Mouse (Mus musculus) heart, embryonic 10.5 days (tissue): ENCODE results near the gene Cep19. TPM values are rescaled to one million over a fixed set of nuclear protein-coding genes. Genes with fewer than 3 reads are reported as not detected.
"Not testable (repeated sequence)": the region's sequence is repeated elsewhere in the genome, so short reads cannot be mapped to it uniquely, and the experiment has no call there.

Experiments
- DNase-seq: peaks from one replicate; pipeline ENCODE4 v3.0.0-alpha.2; 2017; ENCODE audit warnings: low spot score
- H3K27ac ChIP-seq: fragments of 300-500 bp; sonication (generic); 2 replicates; pipeline ENCODE4 v1.5.1; 2016; ENCODE audit warnings: mild to moderate bottlenecking
- H3K27me3 ChIP-seq: fragments of 300-500 bp; sonication (generic); 2 replicates; pipeline ENCODE4 v1.6.1; 2016; ENCODE audit warnings: mild to moderate bottlenecking; ENCODE audit not compliant: poor library complexity, insufficient read depth, severe bottlenecking
- H3K36me3 ChIP-seq: fragments of 300-500 bp; sonication (generic); 2 replicates; pipeline ENCODE4 v1.6.1; 2016; ENCODE audit warnings: mild to moderate bottlenecking, moderate library complexity
- H3K4me1 ChIP-seq: fragments of 300-500 bp; sonication (generic); 2 replicates; pipeline ENCODE4 v1.6.1; 2016; ENCODE audit warnings: mild to moderate bottlenecking
- H3K4me3 ChIP-seq: fragments of 300-500 bp; sonication (generic); 2 replicates; pipeline ENCODE4 v1.5.1; 2016; ENCODE audit warnings: mild to moderate bottlenecking, moderate library complexity
- H3K9me3 ChIP-seq: fragments of 300-500 bp; sonication (generic); 2 replicates; pipeline ENCODE4 v1.6.1; 2016; ENCODE audit warnings: mild to moderate bottlenecking, moderate library complexity
- WGBS: fragments of 180-500 bp; shearing (Covaris S2); methylation state at CpG from one replicate; pipeline ENCODE4 v1.1.7; 2016; 5-methylcytosine and 5-hydroxymethylcytosine counted together
- polyA plus RNA-seq: library from polyadenylated mRNA; unstranded; fragments of >200 nt; fragmentation: Nextera tagmentation; extraction: Ambion mirVana; gene quantifications from 2 replicates; pipeline ENCODE4 v1.2.1, GENCODE M21; 2016

Gene Cep19
- polyA plus RNA-seq, 1 experiment from 2014 or later, result 25.5 TPM

GRCm38 (mm10) chr16:32078991-32079511, 20.5 kb upstream of the Cep19 start, which contains the start of gene Pak2:
Gene Pak2 (minus strand): TSS chr16:32079342.
- Histone ChIP-seq H3K9me3 (no peaks in the 10 kb centered on the region), H3K4me3 (peak within 1 kb of the TSS; percentile 98), H3K27me3 (no peaks in the 10 kb centered on the region), H3K4me1 (peaks cover 15% of the 10 kb centered on the region), H3K36me3 (peaks cover 15% of the 10 kb centered on the region), H3K27ac (peak within 1 kb of the TSS; percentile 99)
- 2% methylated on average over 48 of the region's 60 CpGs for WGBS
- DNase-seq, result peak; percentile 96

GRCm38 (mm10) chr16:32087629-32088443, 11.8 kb upstream of the Cep19 start:
- DNase-seq, result no peak
- Histone ChIP-seq H3K36me3 (peaks cover 81% of the 10 kb centered on the region), H3K9me3 (no peaks in the 10 kb centered on the region), H3K27me3 (no peaks in the 10 kb centered on the region), H3K4me3 (no peak overlapping the region), H3K27ac (no peak overlapping the region), H3K4me1 (no peaks in the 10 kb centered on the region)
- WGBS, result 81% methylated on average over 17 of the region's 17 CpGs

- Histone ChIP-seq H3K27ac (no peak overlapping the region), H3K4me1 (no peaks in the 10 kb centered on the region), H3K9me3 (no peaks in the 10 kb centered on the region), H3K27me3 (no peaks in the 10 kb centered on the region), H3K4me3 (no peak overlapping the region), H3K36me3 (peaks cover 74% of the 10 kb centered on the region)
- no peak for DNase-seq
- 92% methylated on average over 7 of the region's 7 CpGs for WGBS
Measured at GRCm38 (mm10) chr16:32091466-32091865, 8.1 kb upstream of the Cep19 start.

- not testable (repeated sequence) for H3K27me3 ChIP-seq, H3K4me3 ChIP-seq, H3K9me3 ChIP-seq, DNase-seq, H3K27ac ChIP-seq, H3K4me1 ChIP-seq
- 73% methylated on average over 2 of the region's 2 CpGs for WGBS
- H3K36me3 ChIP-seq, result peaks cover 27% of the 10 kb centered on the region
Measured at GRCm38 (mm10) chr16:32097757-32098156, 1.8 kb upstream of the Cep19 start.

GRCm38 (mm10) chr16:32098897-32099637, 533 bp upstream of the Cep19 start:
- no peak for DNase-seq
- Histone ChIP-seq H3K36me3 (peaks cover 37% of the 10 kb centered on the region), H3K4me3 (peak overlapping the region; percentile 87), H3K27ac (peak overlapping the region; percentile 94), H3K9me3 (no peaks in the 10 kb centered on the region), H3K27me3 (no peaks in the 10 kb centered on the region), H3K4me1 (peaks cover 9% of the 10 kb centered on the region)
- under 1% methylated on average over 39 of the region's 39 CpGs for WGBS

- H3K9me3 ChIP-seq, result no peaks in the 10 kb centered on the region
- peaks cover 51% of the 10 kb centered on the region for H3K36me3 ChIP-seq
- H3K4me1 ChIP-seq, result peaks cover 9% of the 10 kb centered on the region
- no peak overlapping the region for H3K4me3 ChIP-seq
- no peaks in the 10 kb centered on the region for H3K27me3 ChIP-seq
- no peak for DNase-seq
- 87% methylated on average over 13 of the region's 13 CpGs for WGBS
- no peak overlapping the region for H3K27ac ChIP-seq
Measured at GRCm38 (mm10) chr16:32102295-32102694, 2.7 kb downstream of the Cep19 start.

GRCm38 (mm10) chr16:32105698-32106097, 6.1 kb downstream of the Cep19 start:
- no peak for DNase-seq
- Histone ChIP-seq H3K4me3 (no peak overlapping the region), H3K27ac (no peak overlapping the region), H3K36me3 (peaks cover 67% of the 10 kb centered on the region), H3K27me3 (no peaks in the 10 kb centered on the region), H3K4me1 (no peaks in the 10 kb centered on the region), H3K9me3 (no peaks in the 10 kb centered on the region)
- WGBS, result 95% methylated on average over 1 of the region's 1 CpGs

- H3K36me3 ChIP-seq, result peaks cover 62% of the 10 kb centered on the region
- 86% methylated on average over 12 of the region's 12 CpGs for WGBS
- no peak overlapping the region for H3K4me3 ChIP-seq
- no peaks in the 10 kb centered on the region for H3K27me3 ChIP-seq
- DNase-seq, result no peak
- no peak overlapping the region for H3K27ac ChIP-seq
- H3K9me3 ChIP-seq, result no peaks in the 10 kb centered on the region
- H3K4me1 ChIP-seq, result no peaks in the 10 kb centered on the region
Measured at GRCm38 (mm10) chr16:32107342-32108045, 7.9 kb downstream of the Cep19 start.

GRCm38 (mm10) chr16:32108170-32108569, 8.6 kb downstream of the Cep19 start:
- H3K36me3 ChIP-seq, result peaks cover 56% of the 10 kb centered on the region
- no peaks in the 10 kb centered on the region for H3K27me3 ChIP-seq
- DNase-seq, result peak; percentile 63
- WGBS, result 80% methylated on average over 7 of the region's 7 CpGs
- no peak overlapping the region for H3K4me3 ChIP-seq
- H3K4me1 ChIP-seq, result no peaks in the 10 kb centered on the region
- H3K27ac ChIP-seq, result no peak overlapping the region
- H3K9me3 ChIP-seq, result no peaks in the 10 kb centered on the region

GRCm38 (mm10) chr16:32108578-32108977, 9.0 kb downstream of the Cep19 start:
- Histone ChIP-seq H3K27ac (no peak overlapping the region), H3K4me3 (no peak overlapping the region), H3K36me3 (peaks cover 52% of the 10 kb centered on the region), H3K27me3 (no peaks in the 10 kb centered on the region), H3K9me3 (no peaks in the 10 kb centered on the region), H3K4me1 (no peaks in the 10 kb centered on the region)
- WGBS, result 83% methylated on average over 2 of the region's 2 CpGs
- no peak for DNase-seq

- peak; percentile 66 for DNase-seq
- Histone ChIP-seq H3K27ac (no peak overlapping the region), H3K27me3 (no peaks in the 10 kb centered on the region), H3K4me1 (peaks cover 7% of the 10 kb centered on the region), H3K36me3 (peaks cover 30% of the 10 kb centered on the region), H3K9me3 (no peaks in the 10 kb centered on the region), H3K4me3 (no peak overlapping the region)
- 76% methylated on average over 15 of the region's 15 CpGs for WGBS
Measured at GRCm38 (mm10) chr16:32110951-32111699, 11.5 kb downstream of the Cep19 start.

GRCm38 (mm10) chr16:32113541-32114218, 14.1 kb downstream of the Cep19 start:
- no peaks in the 10 kb centered on the region for H3K27me3 ChIP-seq
- WGBS, result 58% methylated on average over 23 of the region's 23 CpGs
- H3K9me3 ChIP-seq, result no peaks in the 10 kb centered on the region
- H3K36me3 ChIP-seq, result peaks cover 13% of the 10 kb centered on the region
- H3K27ac ChIP-seq, result no peak overlapping the region
- 0 out of 2 replicates have a peak overlapping the region, but pooled peaks have one; percentile 19 for H3K4me3 ChIP-seq
- DNase-seq, result peak; percentile 65
- peaks cover 10% of the 10 kb centered on the region for H3K4me1 ChIP-seq
